Mouse (Mus musculus) kidney, adult 2 months (tissue): ENCODE data around the gene Upf1.

ENCODE experiments used
- CTCF ChIP-seq: fragments of 200-500 bp; conservative IDR thresholded peaks from 2 replicates; pipeline ENCODE4 v1.5.1; 2011; ENCODE audit warnings: low read depth, mild to moderate bottlenecking, control low read depth, low read length, moderate library complexity, mixed read lengths; ENCODE audit not compliant: insufficient read depth, insufficient read length
- POLR2A ChIP-seq: fragments of 200-500 bp; IDR thresholded peaks from one replicate; pipeline ENCODE4 v1.6.1; 2011; ENCODE audit warnings: low read depth, low read length, control low read depth

GRCm38 (mm10) chr8:70327512-70327911, 25.6 kb downstream of the Upf1 start:
- TF ChIP-seq CTCF (no peak), POLR2A (no peak)
